Mouse (Mus musculus): ENCODE data around the gene Coq10a. TPM values are rescaled to one million over a fixed set of nuclear protein-coding genes. Genes with fewer than 3 reads are reported as not detected.

Coq10a gene
- polyA plus RNA-seq (2015; fragmentation: Nextera tagmentation; extraction: Ambion mirVana), result 8.5 and 11.2 TPM in 2 replicates

DNA sequence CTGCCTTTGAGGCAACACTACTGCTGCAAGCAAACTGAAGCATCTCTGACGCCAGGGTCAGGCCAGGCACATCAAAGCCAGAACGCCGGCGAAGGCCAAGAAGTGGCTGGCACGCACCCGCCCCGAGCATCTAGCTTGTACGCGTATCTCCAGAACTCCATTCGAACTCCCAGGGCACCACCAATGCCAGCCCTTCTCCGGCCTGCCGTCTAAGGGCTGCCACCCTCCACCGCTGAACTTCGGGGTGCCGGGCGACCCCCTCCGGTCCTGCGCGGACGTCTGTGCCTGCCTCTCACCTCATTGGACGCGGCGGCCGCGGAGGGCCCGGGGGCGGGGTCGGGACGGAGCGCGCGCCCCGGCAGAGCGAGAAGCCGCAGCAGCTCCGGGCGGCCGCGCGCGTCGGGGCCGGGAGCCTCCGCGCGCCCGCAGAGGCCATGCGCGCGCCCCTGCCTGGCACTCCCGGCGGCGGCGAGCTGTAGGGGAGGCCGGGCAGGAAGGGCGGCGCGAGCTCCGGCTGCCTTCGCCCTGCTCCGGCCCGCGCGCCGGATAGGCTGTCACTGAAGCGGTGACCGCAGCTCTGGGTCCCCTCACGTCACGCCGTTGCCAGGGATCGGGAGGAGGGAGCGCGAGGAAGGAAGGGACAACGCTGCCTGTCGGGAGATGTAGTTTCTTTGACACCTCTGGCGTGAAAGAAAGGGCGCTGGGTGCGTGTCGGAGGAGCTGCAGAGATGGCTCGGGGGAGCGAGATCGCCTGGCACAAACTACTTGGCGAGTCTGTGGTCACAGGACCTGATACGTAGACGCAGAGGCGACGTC, at the start of gene Coq10a:
TSS of gene Coq10a (minus strand) at position 596 of the 816 bp plus-strand sequence.
- Histone ChIP-seq H3K4me1 (ENCODE audit: insufficient read depth) (peaks cover 19% of the 10 kb centered on the region), H3K4me3 (ENCODE audit: low read depth, low read length) (peak within 1 kb of the TSS; percentile 81), H3K4me2 (ENCODE audit: low read depth, low read length) (peak within 1 kb of the TSS; percentile 97), H3K36me3 (replicated peaks; ENCODE audit: insufficient read depth, low read length) (peaks cover 2% of the 10 kb centered on the region), H3K9me3 (ENCODE audit: low read length) (no peaks in the 10 kb centered on the region), H3K9ac (replicated peaks) (peak within 1 kb of the TSS; percentile 82), H3K27me3 (ENCODE audit: insufficient read depth, low read length) (no peaks in the 10 kb centered on the region), H3K27ac (ENCODE audit: low read depth) (peak within 1 kb of the TSS; percentile 98)
- TF ChIP-seq EP300 (IDR thresholded peaks at IDR 0.05; ENCODE audit: low read depth), result no peak
- no peak for TF ChIP-seq CTCF (IDR thresholded peaks at IDR 0.05; ENCODE audit: low read depth)
- peak; percentile 90 for ATAC-seq
- under 1% methylated on average over 82 of the region's 87 CpGs for WGBS (ENCODE audit: insufficient replicate concordance)
- peak; percentile 90 for DNase-seq

DNA sequence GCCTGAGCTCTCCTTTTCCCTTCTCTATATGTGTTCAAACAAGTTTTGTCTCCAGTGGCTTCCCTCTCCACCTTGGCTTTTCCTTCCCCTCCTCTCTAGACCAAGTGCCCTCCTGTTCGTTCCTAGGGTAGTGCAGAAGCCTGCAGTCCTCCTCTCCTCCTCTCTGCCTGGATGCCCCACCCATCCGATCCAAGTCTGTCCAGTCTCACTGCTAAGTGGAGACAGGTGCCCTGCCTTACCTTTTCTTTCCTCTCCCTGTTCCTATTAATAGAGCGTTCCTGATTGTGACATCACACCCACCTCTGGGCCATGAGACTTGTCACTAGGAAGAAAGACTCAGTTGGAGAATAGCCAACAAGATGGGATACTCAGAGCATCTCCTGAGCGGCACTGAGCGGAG, 46.1 kb upstream of the Coq10a start:
- ATAC-seq, result no peak
- no peak overlapping the region for H3K4me2 ChIP-seq (ENCODE audit: low read depth, low read length)
- H3K9me3 ChIP-seq (ENCODE audit: low read length), result no peaks in the 10 kb centered on the region
- H3K27ac ChIP-seq (ENCODE audit: low read depth), result no peak overlapping the region
- DNase-seq, result no peak
- H3K4me1 ChIP-seq (ENCODE audit: insufficient read depth), result peaks cover 27% of the 10 kb centered on the region
- H3K27me3 ChIP-seq (ENCODE audit: insufficient read depth, low read length), result no peaks in the 10 kb centered on the region
- TF ChIP-seq CTCF (IDR thresholded peaks at IDR 0.05; ENCODE audit: low read depth) (no peak), EP300 (IDR thresholded peaks at IDR 0.05; ENCODE audit: low read depth) (no peak)
- no peak overlapping the region for H3K9ac ChIP-seq (replicated peaks)
- H3K4me3 ChIP-seq (ENCODE audit: low read depth, low read length), result no peak overlapping the region
- peaks cover 22% of the 10 kb centered on the region for H3K36me3 ChIP-seq (replicated peaks; ENCODE audit: insufficient read depth, low read length)
- WGBS (ENCODE audit: insufficient replicate concordance), result 84% methylated on average over 5 of the region's 5 CpGs

DNA sequence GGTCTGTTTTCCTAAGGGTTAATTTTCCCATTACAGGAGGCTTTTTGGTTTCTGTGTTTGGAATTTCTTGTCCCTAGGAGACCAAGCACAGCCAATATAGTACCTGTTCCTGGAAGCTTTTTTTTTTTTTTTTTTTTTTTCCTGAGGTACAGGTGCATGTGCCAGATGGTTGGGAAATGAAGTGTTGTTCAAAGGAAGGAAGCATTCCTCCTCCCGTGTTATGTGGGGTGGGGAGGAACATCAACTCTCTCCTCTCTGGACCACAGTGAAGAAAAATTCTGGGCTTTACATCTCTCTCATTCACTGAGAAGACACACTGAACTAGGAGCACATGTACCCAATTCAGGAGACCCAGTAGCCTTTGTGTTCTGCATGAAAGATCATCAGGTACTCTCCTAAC, 44.3 kb upstream of the Coq10a start:
- Histone ChIP-seq H3K27me3 (ENCODE audit: insufficient read depth, low read length) (no peaks in the 10 kb centered on the region), H3K36me3 (replicated peaks; ENCODE audit: insufficient read depth, low read length) (peaks cover 18% of the 10 kb centered on the region), H3K9ac (replicated peaks) (no peak overlapping the region), H3K9me3 (ENCODE audit: low read length) (no peaks in the 10 kb centered on the region), H3K4me3 (ENCODE audit: low read depth, low read length) (no peak overlapping the region), H3K4me1 (ENCODE audit: insufficient read depth) (peaks cover 30% of the 10 kb centered on the region), H3K27ac (ENCODE audit: low read depth) (no peak overlapping the region), H3K4me2 (ENCODE audit: low read depth, low read length) (peak overlapping the region; percentile 94)
- no peak for TF ChIP-seq CTCF (IDR thresholded peaks at IDR 0.05; ENCODE audit: low read depth)
- no peak for DNase-seq
- no peak for ATAC-seq
- 55% methylated on average over 1 of the region's 1 CpGs for WGBS (ENCODE audit: insufficient replicate concordance)

DNA sequence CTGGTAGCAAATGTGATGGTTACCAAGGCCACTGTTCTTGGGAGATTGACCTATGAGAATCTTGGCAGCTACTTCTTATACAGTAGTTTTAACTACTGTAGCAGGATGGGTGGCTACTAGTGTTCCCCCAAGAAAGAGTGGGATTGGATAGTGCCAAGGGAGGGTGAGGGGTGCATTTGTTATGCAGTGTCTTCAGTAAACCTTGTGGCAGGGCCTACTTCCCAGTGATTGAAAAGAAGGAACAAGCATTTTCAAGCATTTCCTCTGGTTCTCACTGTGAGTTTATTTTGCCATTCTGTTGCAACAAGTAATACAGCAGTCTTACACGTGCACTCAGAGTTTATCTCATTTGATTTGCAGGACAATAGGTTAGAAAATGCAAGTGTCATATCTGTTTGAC, 43.8 kb upstream of the Coq10a start:
- WGBS (ENCODE audit: insufficient replicate concordance), result 18% methylated on average over 1 of the region's 1 CpGs
- H3K9ac ChIP-seq (replicated peaks), result peak overlapping the region; percentile 82; the same call in 1 of the 2 replicates

DNA sequence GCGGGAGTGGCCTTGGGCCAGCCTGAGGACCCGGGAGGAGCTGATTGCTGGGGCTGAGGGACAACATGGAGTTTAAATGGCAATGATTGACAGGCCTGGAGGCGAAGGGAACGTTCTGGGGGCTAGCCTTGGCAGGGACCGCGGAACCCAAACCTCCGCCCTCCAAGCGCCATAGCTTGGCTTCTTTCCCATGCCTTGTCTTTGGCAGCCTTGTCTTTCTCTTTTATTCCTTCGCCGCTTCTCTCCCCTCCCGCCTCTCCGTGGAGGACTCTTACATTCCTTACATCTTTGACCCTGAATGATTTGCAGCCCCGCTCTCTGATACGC, 43.2 kb upstream of the Coq10a start:
- H3K4me1 ChIP-seq (ENCODE audit: insufficient read depth), result peaks cover 30% of the 10 kb centered on the region
- no peak for ATAC-seq
- peak overlapping the region; percentile 82 for H3K9ac ChIP-seq (replicated peaks)
- peak overlapping the region; percentile 78 for H3K4me3 ChIP-seq (ENCODE audit: low read depth, low read length)
- no peak for TF ChIP-seq CTCF (IDR thresholded peaks at IDR 0.05; ENCODE audit: low read depth)
- TF ChIP-seq EP300 (IDR thresholded peaks at IDR 0.05; ENCODE audit: low read depth), result no peak
- H3K36me3 ChIP-seq (replicated peaks; ENCODE audit: insufficient read depth, low read length), result peaks cover 21% of the 10 kb centered on the region
- H3K27ac ChIP-seq (ENCODE audit: low read depth), result peak overlapping the region; percentile 86; the same call in 1 of the 2 replicates
- WGBS (ENCODE audit: insufficient replicate concordance), result 3% methylated on average over 14 of the region's 14 CpGs
- no peaks in the 10 kb centered on the region for H3K9me3 ChIP-seq (ENCODE audit: low read length)
- H3K4me2 ChIP-seq (ENCODE audit: low read depth, low read length), result peak overlapping the region; percentile 94
- no peaks in the 10 kb centered on the region for H3K27me3 ChIP-seq (ENCODE audit: insufficient read depth, low read length)
- DNase-seq, result no peak

More for the DNA sequence above, 43.8 kb upstream of the Coq10a start:
- TF ChIP-seq EP300 (IDR thresholded peaks at IDR 0.05; ENCODE audit: low read depth), result no peak
- no peak for TF ChIP-seq CTCF (IDR thresholded peaks at IDR 0.05; ENCODE audit: low read depth)
- no peak for DNase-seq
- H3K36me3 ChIP-seq (replicated peaks; ENCODE audit: insufficient read depth, low read length), result peaks cover 22% of the 10 kb centered on the region
- H3K9me3 ChIP-seq (ENCODE audit: low read length), result no peaks in the 10 kb centered on the region
- H3K27me3 ChIP-seq (ENCODE audit: insufficient read depth, low read length), result no peaks in the 10 kb centered on the region
- H3K4me1 ChIP-seq (ENCODE audit: insufficient read depth), result peaks cover 30% of the 10 kb centered on the region
- H3K4me2 ChIP-seq (ENCODE audit: low read depth, low read length), result peak overlapping the region; percentile 94
- ATAC-seq, result no peak
- peak overlapping the region; percentile 78 for H3K4me3 ChIP-seq (ENCODE audit: low read depth, low read length)
- peak overlapping the region; percentile 86; the same call in 1 of the 2 replicates for H3K27ac ChIP-seq (ENCODE audit: low read depth)

DNA sequence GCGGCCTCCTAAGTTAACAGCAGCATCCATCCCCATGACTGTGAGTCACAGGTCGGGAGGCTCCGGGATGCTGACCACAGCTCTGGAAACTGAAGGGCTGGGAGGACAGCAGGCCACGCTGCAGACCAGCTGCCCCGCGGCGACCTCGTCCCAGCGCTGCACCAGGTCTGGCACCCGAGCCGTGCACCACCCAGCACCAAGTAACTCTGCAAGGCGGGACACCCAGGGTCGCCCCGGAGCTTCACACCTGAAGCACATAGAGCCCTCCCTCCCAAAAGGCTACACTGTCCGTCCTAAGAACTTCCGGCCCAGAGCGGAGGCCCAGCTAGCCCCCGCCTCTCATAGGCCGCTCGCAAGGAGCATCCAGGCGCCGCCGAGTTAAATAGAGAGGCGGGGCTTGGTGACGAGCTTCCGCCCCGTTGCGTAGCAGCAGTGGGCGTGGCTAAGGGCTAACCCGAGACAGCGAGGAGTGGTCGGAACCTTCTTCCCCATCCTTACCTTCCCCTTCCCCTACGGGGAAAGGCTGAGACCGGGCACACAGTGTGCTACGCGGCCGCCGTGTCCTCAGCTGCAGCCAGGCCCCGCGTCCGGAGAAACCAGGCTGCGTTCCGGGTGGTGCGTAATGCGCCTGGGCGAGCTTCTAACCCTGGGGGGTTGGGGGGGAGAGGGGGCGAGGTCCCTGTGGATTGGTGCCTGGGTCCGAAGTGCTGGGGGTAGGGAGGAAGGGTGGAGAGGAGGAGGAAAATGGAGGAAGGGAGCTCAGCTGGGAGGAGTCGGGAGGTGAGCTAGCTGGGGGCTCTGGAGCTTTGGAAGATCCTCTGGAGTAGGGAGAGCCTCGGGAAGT, 42.6 kb upstream of the Coq10a start, which contains the start of the genes Nabp2 and Rnf41:
TSS of gene Nabp2 (minus strand) at position 282 of the 844 bp plus-strand sequence.
TSS of gene Rnf41 (plus strand) at position 447 of the 844 bp plus-strand sequence.
- Histone ChIP-seq H3K36me3 (replicated peaks; ENCODE audit: insufficient read depth, low read length) (peaks cover 15% of the 10 kb centered on the region), H3K4me3 (ENCODE audit: low read depth, low read length) (peak within 1 kb of the TSS; percentile 78), H3K4me2 (ENCODE audit: low read depth, low read length) (peak within 1 kb of the TSS; percentile 94), H3K9me3 (ENCODE audit: low read length) (no peaks in the 10 kb centered on the region), H3K27me3 (ENCODE audit: insufficient read depth, low read length) (no peaks in the 10 kb centered on the region), H3K9ac (replicated peaks) (peak within 1 kb of the TSS; percentile 82), H3K27ac (ENCODE audit: low read depth) (peak within 1 kb of the TSS; percentile 86), H3K4me1 (ENCODE audit: insufficient read depth) (peaks cover 30% of the 10 kb centered on the region)
- peak; percentile 78 for ATAC-seq
- WGBS (ENCODE audit: insufficient replicate concordance), result 1% methylated on average over 50 of the region's 50 CpGs
- TF ChIP-seq EP300 (IDR thresholded peaks at IDR 0.05; ENCODE audit: low read depth) (peak; percentile 20; the same call in 1 of the 2 replicates), CTCF (IDR thresholded peaks at IDR 0.05; ENCODE audit: low read depth) (0 out of 2 replicates have a peak, but pooled peaks have one; percentile 0)
- peak; percentile 97 for DNase-seq
